Mouse (Mus musculus) stomach, embryonic 14.5 days (tissue): ENCODE measurements around the gene Ubald2. TPM values are rescaled to one million over a fixed set of nuclear protein-coding genes. Genes with fewer than 3 reads are reported as not detected.

Experiments
- ATAC-seq: fragments of 200-750 bp; cut with Nextera tagmentation; 2 replicates; pipeline ENCODE4 v1.8.0; 2017; ENCODE audit warnings: low read depth, moderate TSS enrichment; ENCODE audit not compliant: insufficient number of reproducible peaks, insufficient read depth, low FRiP score
- H3K27ac ChIP-seq: fragments of 300-500 bp; sonication (generic); 2 replicates; pipeline ENCODE4 v1.5.1; 2014; ENCODE audit warnings: mild to moderate bottlenecking, low read length, moderate library complexity, mixed read lengths
- H3K27me3 ChIP-seq: fragments of 300-500 bp; sonication (generic); 2 replicates; pipeline ENCODE4 v1.6.1; 2014; ENCODE audit warnings: low read length, control low read depth, mixed read lengths; ENCODE audit not compliant: control insufficient read depth, insufficient read depth
- H3K36me3 ChIP-seq: fragments of 300-500 bp; sonication (generic); 2 replicates; pipeline ENCODE4 v1.6.1; 2014; ENCODE audit warnings: mild to moderate bottlenecking, control low read depth, low read length, moderate library complexity, mixed read lengths; ENCODE audit not compliant: control insufficient read depth, insufficient read depth
- H3K4me1 ChIP-seq: fragments of 300-500 bp; sonication (generic); 2 replicates; pipeline ENCODE4 v1.6.1; 2014; ENCODE audit warnings: low read length, control low read depth, mixed read lengths; ENCODE audit not compliant: control insufficient read depth, insufficient read depth
- H3K4me2 ChIP-seq: fragments of 300-500 bp; sonication (generic); replicated peaks from 2 replicates; pipeline ENCODE4 v1.6.1; 2014; ENCODE audit warnings: low read depth, low read length, control low read depth
- H3K4me3 ChIP-seq: fragments of 300-500 bp; sonication (generic); 2 replicates; pipeline ENCODE4 v1.5.1; 2014; ENCODE audit warnings: low read depth, low read length, control low read depth
- H3K9ac ChIP-seq: fragments of 300-500 bp; sonication (generic); replicated peaks from 2 replicates; pipeline ENCODE4 v1.6.1; 2014; ENCODE audit warnings: low read depth, mild to moderate bottlenecking, control low read depth, low read length, moderate library complexity, mixed read lengths
- H3K9me3 ChIP-seq: fragments of 300-500 bp; sonication (generic); 2 replicates; pipeline ENCODE4 v1.6.1; 2016; ENCODE audit warnings: low read depth, low read length, control low read depth; ENCODE audit not compliant: control insufficient read depth
- WGBS: fragments of 180-500 bp; shearing (Covaris S2); extraction: QIAGEN DNeasy Blood & Tissue Kit; methylation state at CpG from one replicate; pipeline ENCODE4 v1.1.7; 2014; 5-methylcytosine and 5-hydroxymethylcytosine counted together
- polyA plus RNA-seq: library from polyadenylated mRNA; unstranded; fragments of >200 nt; fragmentation: Nextera tagmentation; extraction: Ambion mirVana; gene quantifications from 2 replicates; pipeline ENCODE4 v1.2.1, GENCODE M21; 2014

Gene Ubald2
- polyA plus RNA-seq, 1 experiment from 2014 or later, result 56.1 TPM

DNA sequence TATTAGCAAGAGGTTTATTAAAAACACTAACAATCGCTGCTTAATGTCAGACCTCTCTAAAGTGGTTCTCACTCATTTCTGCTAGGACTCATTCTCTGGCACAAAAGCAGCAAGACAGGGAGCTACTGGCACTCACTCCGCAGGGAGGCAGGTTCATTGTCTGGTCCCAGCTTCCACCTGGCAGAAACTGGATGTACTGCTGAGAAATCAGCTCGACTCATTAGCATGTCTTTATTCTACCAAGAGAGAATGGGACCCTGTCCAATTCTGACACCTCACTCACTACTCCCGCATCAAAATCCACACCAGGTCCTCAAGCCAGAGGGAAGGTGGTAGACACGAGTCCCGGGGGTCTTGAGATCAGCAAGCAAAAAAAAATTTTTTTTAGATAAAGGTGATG, 22.3 kb upstream of the Ubald2 start:
- H3K36me3 ChIP-seq, result no peaks in the 10 kb centered on the region
- no peak overlapping the region for H3K9ac ChIP-seq

DNA sequence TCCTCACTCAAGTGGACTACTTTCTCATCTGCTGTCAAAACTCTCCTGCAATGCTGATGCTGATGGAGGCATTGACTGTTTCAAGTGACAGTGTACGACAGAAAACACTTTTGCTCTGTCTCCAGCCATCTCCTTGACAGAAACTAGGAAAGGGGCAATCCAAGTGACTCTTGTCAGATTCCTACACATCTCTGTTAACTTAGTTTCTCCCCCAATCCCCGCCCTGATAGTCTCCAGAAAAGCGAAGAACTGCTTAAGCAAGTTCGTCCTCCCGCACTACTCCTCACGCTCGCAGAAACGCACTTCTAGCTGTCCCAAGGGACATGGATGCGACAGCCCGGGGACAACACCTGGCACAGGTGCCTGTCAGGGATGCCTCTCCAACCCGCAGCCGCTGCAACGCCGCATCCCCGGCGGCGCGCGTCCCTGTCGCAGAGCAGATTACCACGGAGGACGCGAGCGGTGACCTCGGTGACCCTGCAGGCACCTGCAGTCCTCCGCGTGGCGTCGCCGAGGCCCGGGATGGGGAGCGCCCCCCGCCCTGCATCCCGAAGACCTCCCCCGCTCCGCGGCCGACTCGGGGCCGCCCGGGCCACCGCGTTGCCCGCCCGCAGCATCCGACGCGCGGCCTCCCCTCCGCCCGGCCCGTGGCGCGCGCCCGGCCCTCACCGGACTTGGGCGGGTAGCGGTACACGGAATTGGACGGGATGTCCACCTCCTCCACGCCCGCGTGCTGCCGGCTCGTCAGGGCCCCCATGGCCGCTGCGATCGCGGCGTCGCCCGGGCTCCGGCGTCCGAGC, 21.7 kb upstream of the Ubald2 start:
- Histone ChIP-seq H3K4me3 (peak overlapping the region; percentile 74), H3K36me3 (no peaks in the 10 kb centered on the region), H3K4me2 (peak overlapping the region; percentile 96), H3K9me3 (no peaks in the 10 kb centered on the region), H3K27me3 (no peaks in the 10 kb centered on the region), H3K4me1 (peaks cover 8% of the 10 kb centered on the region; the same call in 1 of the 2 replicates), H3K27ac (no peak overlapping the region), H3K9ac (peak overlapping the region; percentile 84)
- WGBS, result under 1% methylated on average over 69 of the region's 76 CpGs
- ATAC-seq, result peak; percentile 35; the same call in 1 of the 2 replicates

More for the DNA sequence above, 22.3 kb upstream of the Ubald2 start:
- H3K4me2 ChIP-seq, result peak overlapping the region; percentile 96
- peak overlapping the region; percentile 74; the same call in 1 of the 2 replicates for H3K4me3 ChIP-seq
- H3K4me1 ChIP-seq, result peaks cover 8% of the 10 kb centered on the region; the same call in 1 of the 2 replicates
- WGBS, result 28% methylated on average over 6 of the region's 6 CpGs
- H3K27me3 ChIP-seq, result no peaks in the 10 kb centered on the region
- no peak overlapping the region for H3K27ac ChIP-seq
- no peaks in the 10 kb centered on the region for H3K9me3 ChIP-seq
- ATAC-seq, result no peak

DNA sequence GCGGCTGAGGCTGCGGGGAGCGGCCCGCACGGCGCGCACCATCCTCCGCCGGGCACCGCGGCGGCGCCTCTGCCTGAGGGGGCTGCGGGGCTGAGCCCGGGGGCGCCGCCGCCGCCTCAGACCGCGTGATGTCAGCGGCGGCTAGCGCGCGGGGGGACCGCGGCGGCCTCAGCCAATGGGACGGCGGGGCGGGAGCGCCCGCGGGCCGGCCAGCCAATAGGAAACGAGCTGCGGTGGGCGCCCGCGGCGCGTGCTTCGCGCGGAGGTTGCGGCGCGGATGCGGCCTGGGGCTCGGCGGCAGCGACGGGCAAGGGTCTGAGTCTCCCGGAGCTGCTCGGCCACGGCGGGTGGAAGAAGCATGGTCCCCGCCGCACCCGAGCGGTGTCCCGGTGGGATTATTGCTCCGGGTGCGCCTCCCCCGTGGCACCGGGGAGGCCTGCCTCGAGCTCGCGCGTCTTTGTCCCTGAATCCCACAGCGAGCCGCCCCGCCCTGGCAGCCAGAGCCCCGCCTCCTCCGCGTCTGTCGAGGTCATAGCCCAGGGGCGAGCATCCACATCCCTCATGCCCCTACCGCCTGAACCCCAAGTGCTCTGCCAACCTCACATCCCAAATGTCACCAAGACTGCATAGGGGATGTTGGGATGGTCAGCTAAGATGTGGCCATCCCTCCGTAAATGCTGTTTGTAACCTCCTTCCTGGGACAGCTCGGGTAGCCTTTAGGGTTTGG, 20.8 kb upstream of the Ubald2 start, which contains the start of gene Rnf157:
TSS of gene Rnf157 (minus strand) at position 129 of the 727 bp plus-strand sequence.
- Histone ChIP-seq H3K9me3 (no peaks in the 10 kb centered on the region), H3K4me2 (peak within 1 kb of the TSS; percentile 96), H3K36me3 (no peaks in the 10 kb centered on the region), H3K4me3 (peak within 1 kb of the TSS; percentile 74), H3K27ac (no peak within 1 kb of the TSS), H3K9ac (peak within 1 kb of the TSS; percentile 84), H3K27me3 (no peaks in the 10 kb centered on the region), H3K4me1 (peaks cover 9% of the 10 kb centered on the region; the same call in 1 of the 2 replicates)
- ATAC-seq, result peak; percentile 91
- 3% methylated on average over 58 of the region's 82 CpGs for WGBS

DNA sequence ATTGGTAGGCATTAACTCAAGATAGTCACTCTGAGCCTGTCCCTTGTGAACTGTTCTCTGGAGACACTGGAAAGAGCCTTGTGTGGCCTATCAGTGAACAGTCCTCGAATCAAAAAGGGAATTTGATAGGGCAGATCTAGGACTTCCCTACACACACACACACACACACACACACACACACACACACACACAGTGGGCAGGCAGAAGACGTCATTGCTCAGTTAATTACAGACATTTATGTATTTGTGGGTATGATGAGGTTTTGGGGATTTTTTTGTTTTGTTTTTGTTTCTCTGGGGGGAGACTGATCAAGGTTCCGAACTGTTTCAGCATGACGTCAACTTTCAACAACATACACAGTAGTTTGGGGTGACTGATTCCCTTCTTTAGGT, 20.3 kb upstream of the Ubald2 start:
- 80% methylated on average over 4 of the region's 4 CpGs for WGBS
- H3K4me3 ChIP-seq, result 0 out of 2 replicates have a peak overlapping the region, but pooled peaks have one; percentile 74
- no peak overlapping the region for H3K27ac ChIP-seq
- peak overlapping the region; percentile 96 for H3K4me2 ChIP-seq
- no peaks in the 10 kb centered on the region for H3K36me3 ChIP-seq
- H3K9me3 ChIP-seq, result no peaks in the 10 kb centered on the region
- peaks cover 15% of the 10 kb centered on the region; the same call in 1 of the 2 replicates for H3K4me1 ChIP-seq
- no peak for ATAC-seq
- no peak overlapping the region for H3K9ac ChIP-seq
- no peaks in the 10 kb centered on the region for H3K27me3 ChIP-seq

DNA sequence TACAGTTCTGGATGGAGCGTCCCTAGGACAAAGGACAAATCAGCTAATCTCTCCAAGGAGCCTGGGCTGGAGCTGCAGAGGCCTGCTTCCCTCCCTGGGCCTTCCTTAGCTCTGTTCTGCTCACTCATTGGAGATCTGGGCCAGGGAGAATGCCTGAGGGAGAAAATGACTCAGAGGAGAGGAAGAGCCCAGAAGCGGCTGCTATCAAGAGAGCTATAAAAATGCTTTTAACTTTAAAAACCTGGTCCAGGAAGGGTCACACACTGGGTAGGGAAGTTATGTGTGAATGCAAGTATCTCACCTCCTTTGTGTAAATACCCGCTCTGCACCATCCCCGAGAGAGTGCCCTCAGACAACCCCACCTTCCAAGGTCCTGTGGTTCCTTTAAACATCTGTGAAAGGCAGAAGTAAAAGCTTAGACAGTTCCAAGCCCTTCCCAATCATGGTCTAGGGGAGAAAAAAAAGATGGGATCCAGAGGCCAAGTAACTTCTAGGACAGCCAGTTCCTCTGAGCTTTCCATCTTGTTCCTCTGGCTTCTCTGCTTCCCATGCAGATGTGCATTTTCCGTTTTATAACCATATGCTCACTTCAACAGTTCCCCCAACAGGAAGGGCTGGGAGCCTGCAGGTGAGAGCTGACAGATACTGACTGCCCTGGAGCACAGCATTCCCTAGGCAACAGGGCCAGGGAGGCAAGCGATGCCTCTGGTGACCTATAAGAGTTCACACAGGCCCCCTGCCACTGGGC, 17.5 kb upstream of the Ubald2 start:
- Histone ChIP-seq H3K4me2 (no peak overlapping the region), H3K27ac (no peak overlapping the region), H3K4me3 (no peak overlapping the region), H3K36me3 (no peaks in the 10 kb centered on the region), H3K9ac (no peak overlapping the region), H3K4me1 (peaks cover 17% of the 10 kb centered on the region; the same call in 1 of the 2 replicates), H3K27me3 (no peaks in the 10 kb centered on the region), H3K9me3 (no peaks in the 10 kb centered on the region)
- 56% methylated on average over 6 of the region's 6 CpGs for WGBS
- ATAC-seq, result no peak

DNA sequence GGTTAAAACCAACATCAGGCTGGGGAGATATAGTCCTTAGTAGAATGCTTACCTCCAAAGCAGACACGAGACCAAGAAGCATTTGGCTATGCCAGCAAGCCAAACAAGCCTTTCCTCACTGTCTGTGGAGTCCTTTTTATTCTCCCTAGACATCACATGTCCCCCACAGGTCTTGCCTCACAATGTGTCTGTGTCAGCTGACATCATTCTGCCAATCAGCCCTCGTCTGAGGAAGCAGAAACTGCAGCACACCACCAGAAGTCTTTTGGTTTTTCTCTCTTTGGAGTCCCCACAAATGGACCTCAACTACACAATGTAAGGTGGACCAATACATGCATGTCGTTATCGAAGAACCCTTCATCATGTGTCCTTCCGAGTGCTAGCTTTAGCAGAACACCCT, 16.8 kb upstream of the Ubald2 start:
- Histone ChIP-seq H3K36me3 (no peaks in the 10 kb centered on the region), H3K9me3 (no peaks in the 10 kb centered on the region), H3K27ac (no peak overlapping the region), H3K9ac (no peak overlapping the region), H3K4me3 (no peak overlapping the region), H3K27me3 (no peaks in the 10 kb centered on the region), H3K4me1 (peaks cover 14% of the 10 kb centered on the region; the same call in 1 of the 2 replicates), H3K4me2 (no peak overlapping the region)
- ATAC-seq, result no peak
- WGBS, result 92% methylated on average over 5 of the region's 5 CpGs

DNA sequence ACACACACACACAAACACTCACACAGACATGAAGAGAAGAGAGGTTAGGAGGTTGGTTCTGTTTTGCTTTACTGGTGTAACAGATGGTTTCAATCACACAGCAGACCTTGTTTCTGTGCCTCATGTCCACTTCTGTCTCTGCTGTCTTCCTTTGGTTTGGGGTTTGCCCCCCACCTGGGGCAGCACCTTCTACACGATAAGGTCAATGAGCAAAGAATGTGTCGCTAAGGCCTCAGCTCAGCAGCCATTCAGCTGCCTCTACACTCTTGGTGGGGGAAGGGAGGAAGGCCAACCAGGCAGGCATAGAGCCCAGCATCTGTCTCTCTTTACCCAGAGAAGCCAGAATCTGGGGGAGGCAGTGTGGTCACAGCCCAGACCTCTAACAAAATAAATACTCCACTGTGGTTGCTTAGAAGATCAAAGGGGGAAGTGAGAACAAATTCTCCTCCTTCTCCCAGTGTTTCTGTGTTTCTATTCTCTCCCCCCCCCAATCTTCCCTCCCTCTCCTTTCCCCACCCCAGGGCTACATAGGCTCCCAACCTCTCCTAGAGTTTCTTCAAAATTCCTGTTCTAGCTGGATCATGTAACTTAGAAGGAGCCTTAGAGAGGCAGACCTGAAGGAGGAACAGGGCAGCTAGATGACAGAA, 15.6 kb upstream of the Ubald2 start:
- ATAC-seq, result 0 out of 2 replicates have a peak, but pooled peaks have one; percentile 31
- Histone ChIP-seq H3K27ac (peak overlapping the region; percentile 44), H3K4me1 (peaks cover 11% of the 10 kb centered on the region; the same call in 1 of the 2 replicates), H3K9ac (no peak overlapping the region), H3K4me2 (no peak overlapping the region), H3K9me3 (no peaks in the 10 kb centered on the region), H3K36me3 (no peaks in the 10 kb centered on the region), H3K4me3 (no peak overlapping the region), H3K27me3 (no peaks in the 10 kb centered on the region)
- WGBS, result 6% methylated on average over 2 of the region's 2 CpGs
